Mouse (Mus musculus) layer of hippocampus, adult 2 months (tissue): Measurements from ENCODE around the gene Tmem217. TPM values are rescaled to one million over a fixed set of nuclear protein-coding genes. Genes with fewer than 3 reads are reported as not detected.

ENCODE experiments used
- DNase-seq, 2 experiments: peaks; one replicate each; pipeline ENCODE4 v3.0.0; 2022; ENCODE audit warnings: low spot score in 2 of 2
- H3K27ac ChIP-seq: fragments of 200-600 bp; 2 replicates; pipeline ENCODE4 v1.8.1; 2022
- H3K4me3 ChIP-seq: fragments of 200-600 bp; 2 replicates; pipeline ENCODE4 v1.8.1; 2022; ENCODE audit warnings: mild to moderate bottlenecking
- CTCF ChIP-seq: fragments of 200-600 bp; conservative IDR thresholded peaks from 2 replicates; pipeline ENCODE4 v1.8.1; 2022; ENCODE audit warnings: antibody characterized with exemption, mild to moderate bottlenecking, moderate library complexity
- total RNA-seq, 2 experiments: library from RNA; stranded (reverse); gene quantifications; 2 replicates each; pipeline ENCODE4 v1.2.3; 2021

Tmem217 gene
- total RNA-seq, 2 experiments from 2014 or later, result not detected

DNA sequence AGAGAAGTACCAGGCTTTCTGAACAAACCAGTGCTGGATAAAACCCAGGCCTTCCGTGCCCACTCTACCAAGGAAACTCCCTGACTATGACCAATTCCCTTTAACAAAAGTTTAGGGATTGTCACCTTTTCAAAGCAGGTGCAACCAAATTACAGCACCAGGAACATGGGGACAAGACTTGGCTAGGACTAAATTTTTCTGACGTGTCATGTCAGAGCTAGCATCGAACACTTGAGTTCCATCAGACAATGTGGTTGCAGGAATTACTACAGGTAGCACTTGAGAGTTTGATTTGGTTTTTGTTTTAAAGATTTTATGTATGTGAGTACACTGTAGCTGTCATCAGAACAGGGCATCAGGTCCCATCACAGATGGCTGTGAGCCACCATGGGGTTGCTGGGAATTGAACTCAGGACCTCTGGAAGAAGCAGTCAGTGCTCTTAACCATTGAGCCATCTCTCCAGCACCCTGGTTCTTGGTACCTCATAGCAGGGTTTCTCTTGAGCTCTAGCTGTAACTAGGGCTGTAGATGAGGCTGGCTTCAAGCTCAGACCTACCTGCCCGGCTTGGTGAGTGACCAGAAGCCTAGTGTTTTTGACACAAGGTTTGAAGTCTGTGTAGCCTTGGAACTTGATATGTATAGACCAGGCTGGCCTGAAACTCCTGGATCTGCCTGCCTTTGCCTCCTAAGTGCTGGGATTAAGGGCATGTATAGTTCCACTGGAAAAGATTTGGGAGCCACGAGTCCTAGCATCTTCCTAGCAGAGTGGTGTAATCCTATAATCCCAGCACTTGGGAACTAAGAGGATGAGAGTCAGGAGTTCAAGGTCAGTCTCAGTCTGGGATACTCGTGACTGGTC is 55.7 kb downstream of the Tmem217 start:
- TF ChIP-seq CTCF, result no peak
- H3K4me3 ChIP-seq, result no peak overlapping the region
- H3K27ac ChIP-seq, result no peak overlapping the region
- no peak for DNase-seq

- H3K4me3 ChIP-seq, result no peak overlapping the region
- no peak for DNase-seq
- TF ChIP-seq CTCF, result no peak
- H3K27ac ChIP-seq, result no peak overlapping the region
These were observed 57.5 kb downstream of the Tmem217 start for GRCm38 (mm10) chr17:29494732-29495076.

GRCm38 (mm10) chr17:29494062-29494731 is 58.0 kb downstream of the Tmem217 start:
- DNase-seq, result no peak
- no peak overlapping the region for H3K4me3 ChIP-seq
- no peak for TF ChIP-seq CTCF
- no peak overlapping the region for H3K27ac ChIP-seq

GRCm38 (mm10) chr17:29493461-29493980 is 58.7 kb downstream of the Tmem217 start:
- DNase-seq, result no peak
- no peak for TF ChIP-seq CTCF
- peak overlapping the region; percentile 24; the same call in 1 of the 2 replicates for H3K27ac ChIP-seq
- H3K4me3 ChIP-seq, result no peak overlapping the region

- TF ChIP-seq CTCF, result peak; percentile 82
- DNase-seq, result peak in 1 of 2 experiments; percentile 46
- H3K27ac ChIP-seq, result peak overlapping the region; percentile 84
- H3K4me3 ChIP-seq, result peak overlapping the region; percentile 78
These were observed 59.7 kb downstream of the Tmem217 start for GRCm38 (mm10) chr17:29492269-29493191.

GRCm38 (mm10) chr17:29491591-29492268 is 60.5 kb downstream of the Tmem217 start:
- Histone ChIP-seq H3K4me3 (peak overlapping the region; percentile 78), H3K27ac (peak overlapping the region; percentile 84)
- peak in 1 of 2 experiments; percentile 12 for DNase-seq
- TF ChIP-seq CTCF, result no peak

- Histone ChIP-seq H3K4me3 (peak within 1 kb of the TSS; percentile 78), H3K27ac (peak within 1 kb of the TSS; percentile 84)
- peak; percentile 38 for TF ChIP-seq CTCF
- DNase-seq, result peak in 1 of 2 experiments; percentile 38
These were observed 61.2 kb downstream of the Tmem217 start, which contains the start of gene Pim1 for GRCm38 (mm10) chr17:29490713-29491581. Pim1 (plus strand) TSS chr17:29490753.

- Histone ChIP-seq H3K27ac (peak overlapping the region; percentile 84), H3K4me3 (peak overlapping the region; percentile 69)
- DNase-seq, result peak; percentile 95
- peak; percentile 36 for TF ChIP-seq CTCF
These were observed 62.0 kb downstream of the Tmem217 start for GRCm38 (mm10) chr17:29489971-29490712.

DNA sequence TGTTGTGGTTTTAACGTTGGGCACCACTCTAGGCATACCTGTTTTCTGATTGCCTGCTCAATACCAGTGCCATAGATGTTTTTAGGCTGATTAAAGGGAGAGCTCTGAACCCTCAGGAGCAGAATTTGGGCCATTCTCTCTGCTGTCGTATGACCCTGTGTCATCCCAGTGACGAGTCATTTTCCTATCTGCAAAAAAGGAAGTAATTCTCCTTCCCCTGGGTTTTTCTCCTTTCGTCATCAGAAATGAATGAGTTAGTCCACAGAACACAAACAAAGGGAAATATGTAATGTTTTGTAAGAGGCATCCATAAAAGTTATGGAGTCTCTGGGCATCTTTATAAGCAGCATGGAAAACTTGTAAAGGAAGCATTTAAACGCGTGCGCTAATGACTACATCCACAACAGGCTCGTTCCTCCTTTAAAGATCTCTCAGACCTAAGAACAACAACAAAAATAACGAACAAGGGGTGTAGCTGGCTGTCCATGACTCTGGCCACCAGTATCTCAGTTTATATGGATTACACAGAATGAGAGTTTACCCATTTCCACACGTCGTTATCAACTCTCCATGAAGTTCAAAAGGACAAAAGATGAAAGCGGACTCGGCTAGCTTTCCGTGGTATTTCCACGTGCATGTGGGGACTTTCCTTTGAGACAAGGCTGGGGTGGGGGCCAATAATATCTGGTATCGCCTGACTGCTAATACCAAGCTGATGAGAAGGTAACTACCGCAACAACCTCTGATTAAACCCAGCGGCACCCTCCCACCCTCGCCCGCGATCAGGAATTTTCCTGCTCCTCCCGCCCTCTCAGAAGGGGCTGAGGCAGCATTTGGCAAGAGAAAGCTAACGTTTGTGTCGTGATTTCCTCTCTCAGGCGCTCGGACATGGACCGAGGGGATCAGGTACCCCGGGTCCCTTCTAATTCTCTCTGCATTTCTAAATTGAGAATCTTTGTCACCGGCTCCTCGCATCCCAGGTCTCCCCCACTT is 62.9 kb downstream of the Tmem217 start:
- H3K4me3 ChIP-seq, result peak overlapping the region; percentile 69
- no peak for TF ChIP-seq CTCF
- DNase-seq, result no peak
- H3K27ac ChIP-seq, result peak overlapping the region; percentile 84
